Mouse (Mus musculus) olfactory bulb, adult 2 months (tissue): Measurements from ENCODE around the gene Snrk. TPM values are rescaled to one million over a fixed set of nuclear protein-coding genes. Genes with fewer than 3 reads are reported as not detected.
A peak's percentile ranks its signal among the peaks of the same experiment; 100 is the strongest.

Experiments used
- H3K27ac ChIP-seq: fragments of 200-500 bp; 2 replicates; pipeline ENCODE4 v1.5.1; 2012; ENCODE audit warnings: low read depth, low read length; ENCODE audit not compliant: insufficient read depth
- H3K4me1 ChIP-seq: fragments of 200-500 bp; 2 replicates; pipeline ENCODE4 v1.6.1; 2012; ENCODE audit warnings: low read length; ENCODE audit not compliant: control insufficient read depth, insufficient read depth
- H3K4me3 ChIP-seq: fragments of 200-500 bp; 2 replicates; pipeline ENCODE4 v1.5.1; 2012; ENCODE audit warnings: mild to moderate bottlenecking, low read depth, low read length, moderate library complexity; ENCODE audit not compliant: insufficient read depth
- CTCF ChIP-seq: fragments of 200-500 bp; IDR thresholded peaks from 2 replicates; pipeline ENCODE4 v1.5.1; 2012; ENCODE audit warnings: low read depth, mild to moderate bottlenecking, low read length, moderate library complexity; ENCODE audit not compliant: insufficient read depth
- POLR2A ChIP-seq: fragments of 200-500 bp; IDR thresholded peaks from 2 replicates; pipeline ENCODE4 v1.6.1; 2012; ENCODE audit warnings: mild to moderate bottlenecking, low read depth, low read length, moderate library complexity; ENCODE audit not compliant: insufficient read depth
- WGBS: fragments of 180-500 bp; shearing (Covaris S2); methylation state at CpG from one replicate; pipeline ENCODE4 v1.1.7; 2018; 5-methylcytosine and 5-hydroxymethylcytosine counted together
- polyA plus RNA-seq: library from polyadenylated mRNA; stranded (reverse); fragments of >200 nt; gene quantifications from 2 replicates; pipeline ENCODE4 v1.2.4, GENCODE M21; 2012; ENCODE audit warnings: low replicate concordance; ENCODE audit not compliant: missing spikeins, insufficient read depth, insufficient read length

The Snrk gene
- polyA plus RNA-seq, 1 experiment, result 1,073 TPM

- WGBS, result 94% methylated on average over 4 of the region's 4 CpGs
- no peaks in the 10 kb centered on the region for H3K4me1 ChIP-seq
- no peak overlapping the region for H3K4me3 ChIP-seq
- no peak overlapping the region for H3K27ac ChIP-seq
- TF ChIP-seq CTCF (no peak), POLR2A (no peak)
Measured at GRCm38 (mm10) chr9:122101196-122101595, 15.9 kb upstream of the Snrk start.

DNA sequence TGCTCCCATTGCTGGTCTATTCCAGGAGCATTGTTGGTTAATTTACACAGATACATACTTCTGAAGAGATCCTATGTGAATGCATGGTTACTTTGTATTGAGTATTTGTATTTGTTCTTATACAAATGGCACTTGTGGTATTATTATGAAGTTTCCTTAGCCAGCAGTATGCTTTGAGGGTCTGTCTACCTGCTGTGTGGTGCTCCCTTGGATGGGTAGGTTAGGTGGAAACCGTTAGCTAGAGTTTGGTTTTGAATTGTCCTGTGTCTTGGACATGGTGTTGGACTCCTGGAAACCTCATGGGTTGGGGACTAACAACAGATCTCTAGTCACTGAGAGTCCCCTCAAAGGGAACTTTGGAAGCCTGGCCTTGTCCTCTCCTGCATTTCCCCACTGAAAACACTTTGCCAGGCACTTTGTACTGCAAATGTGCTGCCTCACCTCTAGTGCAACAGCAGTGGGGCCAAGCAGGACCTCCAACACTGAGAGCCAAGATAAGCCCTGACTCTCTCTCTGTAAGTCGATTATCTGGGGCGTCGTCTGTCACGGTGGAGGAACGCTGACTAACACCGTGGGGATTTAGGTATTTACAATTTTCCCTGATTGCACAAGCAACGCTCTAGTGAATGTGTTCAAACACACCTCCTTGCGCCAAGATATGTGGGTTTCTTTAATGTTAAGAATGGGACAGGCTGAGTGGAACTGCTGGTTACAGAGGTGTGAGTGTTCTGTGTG, 13.3 kb upstream of the Snrk start:
- 84% methylated on average over 9 of the region's 9 CpGs for WGBS
- TF ChIP-seq POLR2A (no peak), CTCF (no peak)

DNA sequence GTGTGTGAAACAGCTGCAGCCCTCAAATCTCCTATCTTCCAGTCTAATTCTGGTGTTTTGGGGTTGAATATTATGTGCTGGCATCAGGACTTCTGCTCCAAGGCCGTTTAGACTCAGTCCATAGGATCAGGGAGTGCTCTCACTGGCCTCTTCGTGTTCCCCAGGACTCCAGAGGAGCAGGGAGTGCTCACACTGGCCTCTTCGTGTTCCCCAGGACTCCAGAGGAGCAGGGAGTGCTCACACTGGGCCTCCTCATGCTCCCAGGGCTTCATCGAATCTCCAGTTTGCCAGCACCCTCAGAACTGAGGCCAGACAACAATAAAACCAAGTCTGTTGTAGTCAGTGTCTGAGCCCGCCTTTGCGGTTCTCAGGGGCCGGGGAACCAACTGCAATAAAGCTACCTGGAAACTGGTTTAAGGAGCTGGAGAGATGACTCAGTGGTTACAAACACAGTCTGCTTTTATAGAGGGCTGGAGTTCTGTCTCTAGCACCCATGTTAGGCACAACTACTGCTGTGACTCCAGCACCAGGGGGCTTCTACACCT, 12.7 kb upstream of the Snrk start:
- H3K4me1 ChIP-seq, result 0 out of 2 replicates have a peak, but pooled peaks cover 2% of the 10 kb centered on the region
- TF ChIP-seq CTCF, result no peak
- TF ChIP-seq POLR2A, result no peak
- H3K4me3 ChIP-seq, result no peak overlapping the region
- 61% methylated on average over 7 of the region's 7 CpGs for WGBS
- H3K27ac ChIP-seq, result no peak overlapping the region

More for the DNA sequence above, 13.3 kb upstream of the Snrk start:
- 0 out of 2 replicates have a peak, but pooled peaks cover 2% of the 10 kb centered on the region for H3K4me1 ChIP-seq
- no peak overlapping the region for H3K27ac ChIP-seq
- no peak overlapping the region for H3K4me3 ChIP-seq

- WGBS, result 70% methylated on average over 7 of the region's 7 CpGs
- H3K4me3 ChIP-seq, result no peak overlapping the region
- no peak for TF ChIP-seq POLR2A
- no peak for TF ChIP-seq CTCF
- H3K27ac ChIP-seq, result no peak overlapping the region
- peaks cover 14% of the 10 kb centered on the region for H3K4me1 ChIP-seq
Measured at GRCm38 (mm10) chr9:122107701-122108375, 9.2 kb upstream of the Snrk start.

DNA sequence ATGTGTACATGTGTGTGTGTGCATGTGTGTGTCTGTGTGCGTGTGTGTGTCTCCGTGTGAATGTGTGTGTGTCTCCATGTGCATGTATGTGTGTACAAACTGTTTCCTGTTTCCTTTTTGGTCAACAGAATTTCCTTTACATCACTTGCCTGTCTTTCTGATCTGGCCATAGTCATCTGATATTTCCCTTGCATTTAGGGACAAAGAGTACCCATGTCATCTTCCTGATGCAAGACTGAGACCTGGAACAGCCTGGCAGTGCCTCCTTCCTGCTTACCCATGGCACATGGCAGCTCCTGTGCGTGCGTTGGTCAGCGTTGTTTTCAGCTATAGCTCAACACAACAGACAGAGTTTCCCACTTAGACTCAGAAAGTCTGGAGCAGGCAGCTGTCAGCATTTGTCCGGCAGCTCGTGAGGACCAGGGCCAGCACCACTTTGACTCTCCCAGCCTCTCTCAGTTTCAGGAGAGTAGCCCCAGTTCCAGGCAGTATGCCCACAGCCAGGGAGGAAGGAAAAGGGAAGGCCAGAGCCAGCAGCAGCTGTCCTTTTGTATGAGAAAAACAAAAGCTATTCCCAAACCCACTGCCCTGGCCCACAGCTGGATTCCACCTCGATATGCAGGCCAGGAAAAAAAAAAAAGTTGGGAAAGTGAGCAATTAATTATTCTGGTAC, 7.4 kb upstream of the Snrk start:
- H3K4me3 ChIP-seq, result no peak overlapping the region
- WGBS, result 52% methylated on average over 8 of the region's 8 CpGs
- no peak for TF ChIP-seq POLR2A
- no peak for TF ChIP-seq CTCF
- no peak overlapping the region for H3K27ac ChIP-seq
- H3K4me1 ChIP-seq, result peaks cover 14% of the 10 kb centered on the region

DNA sequence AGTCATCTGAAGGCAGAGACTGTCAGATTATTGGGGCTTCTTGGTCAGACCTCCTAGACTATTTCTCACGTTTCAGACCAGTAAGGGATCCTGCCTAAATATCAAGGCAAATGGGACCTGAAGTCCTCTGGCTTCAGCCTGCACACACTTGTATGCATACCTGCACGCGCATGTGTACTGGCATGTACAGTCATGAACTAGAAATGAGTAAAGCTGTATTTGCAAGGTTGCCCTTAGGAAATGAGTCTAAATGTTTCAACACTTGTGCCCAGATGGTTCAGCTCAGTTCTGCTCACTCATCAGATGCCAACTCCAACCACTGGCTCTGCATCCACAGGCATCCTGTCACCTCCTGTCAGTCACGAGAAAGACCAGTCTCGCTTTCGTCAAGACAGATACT, 6.6 kb upstream of the Snrk start:
- peak overlapping the region; percentile 53 for H3K27ac ChIP-seq
- H3K4me3 ChIP-seq, result no peak overlapping the region
- 88% methylated on average over 6 of the region's 6 CpGs for WGBS
- TF ChIP-seq POLR2A (no peak), CTCF (no peak)
- peaks cover 14% of the 10 kb centered on the region for H3K4me1 ChIP-seq

- no peak for TF ChIP-seq POLR2A
- TF ChIP-seq CTCF, result no peak
- 88% methylated on average over 5 of the region's 5 CpGs for WGBS
- peaks cover 14% of the 10 kb centered on the region for H3K4me1 ChIP-seq
- H3K27ac ChIP-seq, result no peak overlapping the region; the same call in 1 of the 2 replicates
- H3K4me3 ChIP-seq, result no peak overlapping the region
Measured at GRCm38 (mm10) chr9:122110921-122111320, 6.1 kb upstream of the Snrk start.

DNA sequence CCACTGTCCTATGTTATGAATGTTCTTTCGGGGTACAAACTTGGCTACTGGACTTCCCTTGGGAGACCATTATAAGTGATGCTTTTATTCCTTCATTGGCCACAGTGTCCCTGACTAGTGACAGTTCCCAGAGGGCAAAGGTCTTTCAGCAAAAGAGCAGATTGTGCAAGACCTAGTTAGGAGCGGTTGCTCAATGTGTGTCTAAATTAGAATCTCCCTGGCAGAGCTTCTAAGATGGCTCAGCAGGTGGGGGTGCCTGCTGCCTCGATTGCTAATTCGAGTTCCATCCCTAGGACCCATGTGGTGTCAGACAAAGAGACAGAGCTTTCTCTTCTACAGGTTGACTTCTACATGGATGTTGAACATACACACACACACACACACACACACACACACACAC, 1.5 kb upstream of the Snrk start:
- 34% methylated on average over 4 of the region's 4 CpGs for WGBS
- H3K4me1 ChIP-seq, result peaks cover 12% of the 10 kb centered on the region
- TF ChIP-seq POLR2A (no peak), CTCF (no peak)
- no peak overlapping the region for H3K27ac ChIP-seq
- H3K4me3 ChIP-seq, result no peak overlapping the region
